Mouse (Mus musculus) T-cell, adult 2 months (primary cell): ENCODE results near the gene Awat2.
"Not testable (repeated sequence)": the region's sequence is repeated elsewhere in the genome, so short reads cannot be mapped to it uniquely, and the experiment has no call there.

Source experiments
- DNase-seq: peaks from one replicate; pipeline ENCODE4 v3.0.0; 2022; ENCODE audit warnings: low spot score

Gene Awat2

DNA sequence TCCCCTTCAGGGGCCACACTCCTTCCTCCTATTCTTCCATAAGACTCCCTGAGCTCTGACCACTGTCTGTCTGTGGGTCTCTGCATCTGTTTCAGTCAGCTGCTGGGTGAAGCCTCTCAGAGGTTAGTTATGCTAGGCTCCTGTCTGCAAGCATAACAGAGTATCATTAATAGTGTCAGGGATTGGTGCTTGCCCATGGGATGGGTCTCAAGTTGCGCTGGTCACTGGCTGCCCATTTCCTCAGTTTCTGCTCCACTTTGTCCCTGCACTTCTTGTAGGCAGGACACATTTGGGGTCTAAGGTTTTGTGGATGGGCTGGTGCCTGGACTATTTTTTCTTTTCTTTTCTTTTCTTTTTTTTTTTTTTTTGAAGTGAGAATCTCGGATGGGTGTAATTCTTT lies at the start of gene Awat2:
Gene Awat2, minus strand, starts transcription at position 101 of the 400 bp plus-strand sequence.
- DNase-seq: not testable (repeated sequence)

DNA sequence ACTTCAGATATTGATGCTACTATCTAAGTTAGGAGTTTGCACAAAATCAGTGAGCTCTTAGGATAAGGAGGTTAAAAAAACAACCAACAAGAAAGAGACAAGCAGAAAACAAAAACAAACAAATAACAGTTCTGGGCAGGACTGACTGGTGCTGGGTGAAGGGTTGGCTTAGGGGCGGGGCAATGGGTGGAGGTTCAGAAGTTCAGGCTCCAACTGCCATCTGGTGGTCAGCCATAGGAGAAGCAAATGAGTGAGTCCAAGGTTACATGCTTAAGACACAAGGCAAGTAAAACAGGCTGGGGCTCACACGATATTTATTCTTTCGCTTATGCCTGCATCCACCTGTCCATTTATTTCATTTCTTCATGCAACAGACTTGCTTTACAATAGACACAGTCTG lies 37.8 kb upstream of the Awat2 start:
- peak; percentile 61 for DNase-seq

DNA sequence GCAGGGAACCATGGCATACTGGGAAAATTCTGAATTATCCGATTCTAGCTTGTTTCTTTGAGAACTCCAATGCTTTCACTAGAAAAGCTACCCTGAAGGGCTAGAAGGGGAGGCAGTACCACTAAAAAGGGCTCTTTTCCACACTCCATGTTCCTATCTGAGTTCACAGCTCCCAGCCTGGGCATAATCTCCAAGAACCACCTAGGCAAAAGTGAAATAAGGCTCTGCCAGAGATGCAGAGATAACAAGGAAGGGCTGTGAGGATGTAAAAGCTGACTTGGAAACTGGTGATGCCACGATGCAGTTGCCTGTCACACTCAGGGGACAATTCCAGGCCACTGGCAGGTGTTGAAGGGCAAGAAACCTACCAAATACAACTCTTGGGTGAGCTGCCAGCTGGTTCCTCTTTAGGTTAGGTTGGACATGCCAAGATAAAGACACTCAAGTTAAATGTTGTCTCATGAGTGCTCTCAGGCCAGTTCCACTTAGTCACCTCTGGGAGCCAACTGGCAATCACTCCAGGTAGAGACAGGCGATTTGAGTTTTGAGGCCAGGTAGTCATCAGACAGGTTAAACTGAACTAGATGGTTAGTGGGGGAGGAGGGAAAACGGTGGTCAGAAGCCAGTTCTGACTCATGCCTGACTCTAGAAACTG lies 33.2 kb upstream of the Awat2 start:
- DNase-seq: no peak

DNA sequence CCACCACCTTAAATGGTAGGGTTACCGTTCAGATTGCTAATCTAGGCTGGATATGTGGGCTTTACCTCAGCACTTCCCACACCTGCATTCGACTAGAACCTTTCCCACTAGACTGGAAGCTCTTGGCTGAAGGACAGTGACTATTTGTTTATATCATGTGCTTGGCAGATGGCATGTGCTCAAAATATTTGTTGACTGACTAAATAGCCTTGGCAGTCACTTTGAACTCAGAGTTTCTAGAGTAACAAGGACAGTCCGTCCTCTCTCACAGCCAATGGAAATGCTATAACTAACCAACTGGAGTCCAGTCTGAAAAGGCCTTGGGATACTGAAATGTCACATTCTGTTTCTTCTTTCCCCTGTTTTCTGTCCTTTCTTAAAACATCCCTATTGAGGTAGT lies 29.0 kb upstream of the Awat2 start:
- no peak for DNase-seq

DNA sequence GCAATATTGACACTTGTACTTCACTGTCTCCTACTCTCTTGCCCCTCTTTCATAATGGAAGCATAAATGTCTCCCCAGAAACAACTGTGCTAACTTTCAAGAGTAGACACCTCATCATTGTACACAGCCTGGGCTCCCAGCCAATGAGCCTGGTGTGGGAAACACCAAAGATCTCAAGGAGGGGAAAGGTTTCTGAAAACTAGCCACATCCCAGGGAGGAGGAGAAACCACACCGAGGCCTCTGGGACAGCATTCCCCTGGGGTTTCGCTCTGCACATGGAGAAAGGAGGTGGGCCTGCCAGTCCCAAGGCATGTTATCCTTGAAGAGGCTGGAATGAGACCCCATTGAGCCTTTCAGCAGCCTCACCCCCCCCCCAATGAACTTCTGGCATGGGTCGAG lies 27.6 kb upstream of the Awat2 start:
- DNase-seq: no peak

DNA sequence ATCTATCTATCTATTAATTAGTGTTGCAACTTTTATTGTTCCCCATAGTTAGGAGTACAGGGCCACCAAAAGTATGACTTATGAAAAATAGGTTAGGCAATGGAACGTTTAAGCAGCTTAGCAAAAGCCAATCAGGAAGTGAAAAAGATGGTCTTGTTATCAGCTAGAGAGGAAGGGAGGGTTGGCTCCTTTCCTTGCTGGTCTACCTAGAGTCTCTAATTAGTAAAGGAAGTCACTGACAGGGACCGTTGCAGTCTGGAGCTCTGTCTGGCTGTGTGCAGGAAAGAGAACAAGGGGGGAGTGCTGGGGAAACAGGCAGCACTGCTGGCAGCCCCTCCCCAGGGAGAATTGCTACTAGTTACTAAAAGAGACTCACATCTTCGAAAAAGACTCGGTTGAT lies 25.5 kb upstream of the Awat2 start:
- no peak for DNase-seq

DNA sequence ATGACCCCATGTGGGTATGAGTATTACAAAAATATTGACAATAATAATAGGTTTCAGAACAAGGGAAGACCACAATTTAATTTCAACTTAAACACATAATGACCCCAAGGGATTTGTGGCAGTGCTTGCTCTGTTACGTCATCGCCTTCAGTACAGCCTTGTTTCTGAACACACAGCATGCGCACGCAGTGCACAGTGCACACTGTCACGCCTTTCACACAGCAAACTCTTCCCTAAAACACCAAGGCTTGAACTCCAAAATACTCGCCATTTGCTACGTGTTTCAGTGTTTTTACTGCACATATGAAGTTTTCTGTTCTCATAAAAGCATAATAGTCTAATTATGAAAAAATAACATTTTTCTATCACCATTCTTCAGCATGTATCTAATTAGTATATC lies 1.0 kb upstream of the Awat2 start:
- no peak for DNase-seq

DNA sequence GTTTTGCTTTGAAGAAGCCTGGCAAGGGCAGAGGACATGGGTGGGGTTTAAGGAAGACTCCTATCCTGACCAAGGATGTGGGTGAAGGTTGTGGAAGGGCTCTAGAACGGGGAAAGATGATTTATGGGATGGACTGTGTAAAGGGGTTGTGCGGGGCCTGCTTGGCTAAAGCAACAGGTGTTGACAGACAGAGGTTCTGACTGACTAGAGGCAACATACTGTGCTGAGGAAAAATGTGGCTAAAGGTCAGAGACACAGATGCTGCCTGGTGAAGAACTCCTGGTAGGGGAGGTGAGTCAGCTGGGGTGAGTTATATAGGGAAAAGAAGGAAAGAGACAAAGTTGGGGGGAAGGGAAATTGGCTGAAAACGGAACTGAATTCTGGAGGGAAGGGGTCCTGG lies 10.2 kb downstream of the Awat2 start:
- no peak for DNase-seq

DNA sequence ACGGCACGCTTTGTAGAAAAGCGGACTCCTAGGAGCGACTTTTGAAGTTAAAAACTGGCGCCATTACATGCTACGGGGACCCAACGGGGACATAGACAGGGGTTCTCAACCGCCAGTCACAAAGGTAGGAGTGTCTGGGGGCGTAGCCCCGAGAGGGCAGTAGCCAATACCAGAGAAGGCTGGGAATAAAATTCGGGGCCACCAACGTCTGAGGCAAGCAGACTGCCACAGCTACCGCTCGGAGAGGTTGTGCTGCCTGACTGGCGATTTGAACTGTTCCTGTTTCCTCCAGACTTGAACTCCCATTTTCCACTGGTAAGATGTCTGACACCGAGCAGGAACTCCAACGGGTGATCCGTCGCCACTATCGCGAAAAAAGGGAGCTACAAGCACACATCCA lies 13.8 kb downstream of the Awat2 start, which contains the start of gene Otud6a:
Gene Otud6a, plus strand, starts transcription at position 321 of the 400 bp plus-strand sequence.
- DNase-seq: no peak

DNA sequence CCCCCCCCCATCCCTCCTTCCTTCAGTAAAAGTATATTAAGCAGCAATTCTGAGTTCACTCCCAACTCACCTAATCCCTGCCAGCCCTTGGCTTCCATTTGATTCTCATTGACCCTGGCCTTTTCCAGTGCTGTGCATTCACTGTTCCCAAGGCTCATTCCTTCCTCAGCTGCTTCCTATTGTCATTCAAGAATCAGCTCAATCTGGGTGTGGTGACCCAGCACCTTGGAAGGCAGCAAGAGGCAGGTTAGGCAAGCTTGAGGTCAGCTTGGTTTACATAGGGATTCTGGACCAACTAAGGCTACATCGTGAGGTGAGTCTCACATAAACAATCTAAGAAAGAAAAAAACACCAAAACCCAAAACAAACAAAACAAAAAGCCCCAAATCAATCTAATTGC lies 33.3 kb downstream of the Awat2 start:
- no peak for DNase-seq

DNA sequence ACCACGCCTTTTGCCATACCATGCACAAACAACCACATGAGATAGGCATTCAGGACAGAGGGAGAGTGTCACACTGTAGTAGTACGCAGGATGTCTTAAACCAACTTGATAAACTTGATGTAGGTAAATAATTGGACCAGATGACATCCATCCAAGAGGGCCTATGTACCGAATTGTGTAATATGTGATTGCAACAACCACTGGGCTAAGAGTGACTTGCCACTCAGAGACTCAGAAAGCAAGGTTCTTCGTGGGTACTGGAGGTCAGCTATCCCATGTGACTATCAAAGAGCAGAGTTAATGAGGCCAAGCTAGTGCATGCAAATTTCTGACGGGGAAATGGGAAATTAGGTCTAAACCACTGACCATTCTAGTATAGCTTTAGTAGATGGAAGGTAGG lies 40.9 kb downstream of the Awat2 start:
- DNase-seq: no peak

DNA sequence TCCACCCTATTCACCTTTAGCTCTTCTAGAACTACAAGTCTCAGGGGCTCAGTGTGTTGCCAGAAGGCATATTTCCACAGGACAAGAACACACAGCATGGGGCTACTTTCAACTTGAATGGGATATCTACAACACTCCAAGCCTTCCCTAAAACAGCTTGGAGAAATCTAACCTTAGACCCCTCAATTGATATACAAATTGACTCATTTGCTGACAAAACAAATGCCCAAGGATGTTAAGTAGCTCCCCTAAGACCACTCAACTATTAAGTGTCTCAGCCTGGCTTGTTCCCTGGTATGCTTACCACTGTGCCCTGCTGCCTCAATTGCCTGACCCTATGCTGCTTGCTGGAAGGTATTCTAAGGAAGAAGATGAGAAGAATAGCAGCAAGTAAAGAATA lies 41.6 kb downstream of the Awat2 start:
- no peak for DNase-seq

DNA sequence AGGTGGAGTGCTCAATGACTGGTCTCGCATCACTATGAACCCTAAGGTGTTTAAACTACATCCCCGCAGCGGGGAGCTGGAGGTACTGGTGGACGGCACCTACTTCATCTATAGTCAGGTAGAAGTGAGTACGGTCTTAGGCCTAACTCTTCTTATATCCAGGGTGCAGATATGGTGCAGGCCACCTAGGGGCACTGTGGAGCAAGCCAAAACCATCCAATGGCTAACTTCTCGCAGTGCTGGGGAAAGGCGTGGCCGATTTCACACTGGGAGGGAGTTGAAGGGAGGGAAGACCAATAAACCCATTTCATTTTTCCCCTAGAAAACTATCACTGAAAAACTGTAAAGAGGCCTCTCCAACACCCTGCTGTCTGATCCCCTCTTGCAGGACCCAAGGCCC lies 47.5 kb downstream of the Awat2 start:
- DNase-seq: no peak

DNA sequence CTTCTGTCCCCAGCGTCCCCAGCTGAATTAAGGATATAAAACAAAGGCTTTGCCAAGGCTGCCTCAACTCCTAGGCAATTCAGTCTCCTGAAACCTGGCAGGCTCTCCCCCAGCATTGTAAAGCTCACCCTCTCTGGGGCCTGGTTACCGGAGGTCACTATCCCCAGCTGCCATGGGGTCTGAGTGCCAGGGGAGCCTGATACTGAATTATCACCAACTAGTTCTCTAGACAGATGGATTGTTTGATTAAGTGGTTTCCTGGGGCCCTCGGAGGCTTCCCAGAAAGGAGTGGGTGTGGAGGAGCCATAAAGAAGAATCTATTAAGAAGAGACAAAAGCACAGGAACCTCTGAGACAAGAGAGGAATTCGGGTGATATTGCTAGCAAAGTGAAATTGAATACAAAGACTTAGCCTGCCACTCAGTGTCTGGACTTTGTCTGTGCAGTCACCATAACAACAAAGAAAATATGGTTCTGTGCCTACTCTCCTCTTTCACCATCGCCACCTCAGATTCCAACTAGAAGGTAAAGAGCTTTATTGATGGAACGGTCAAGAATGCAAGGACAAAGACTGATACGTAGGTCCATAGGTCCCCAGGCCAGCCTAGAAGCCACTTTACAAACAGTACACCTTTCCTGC lies 48.2 kb downstream of the Awat2 start:
- DNase-seq: no peak

DNA sequence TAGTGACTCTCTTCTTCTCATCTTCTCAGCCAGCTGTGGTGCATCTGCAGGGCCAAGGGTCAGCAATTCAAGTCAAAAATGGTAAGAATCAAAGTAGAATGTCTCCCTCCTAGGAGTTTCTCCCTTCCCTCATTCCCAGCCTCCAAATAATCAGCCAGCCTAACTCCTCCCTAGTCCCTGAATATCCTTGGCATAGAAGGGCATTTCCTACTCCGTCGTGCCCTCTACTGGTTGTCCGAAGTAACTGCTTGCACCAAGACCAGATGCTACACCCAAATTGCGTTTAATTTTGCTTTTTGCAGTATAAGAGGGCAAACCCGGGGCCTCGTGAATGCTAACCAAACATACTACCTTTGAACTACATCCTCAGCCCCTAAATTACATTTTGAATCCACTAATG lies 50.2 kb downstream of the Awat2 start:
- DNase-seq: no peak

DNA sequence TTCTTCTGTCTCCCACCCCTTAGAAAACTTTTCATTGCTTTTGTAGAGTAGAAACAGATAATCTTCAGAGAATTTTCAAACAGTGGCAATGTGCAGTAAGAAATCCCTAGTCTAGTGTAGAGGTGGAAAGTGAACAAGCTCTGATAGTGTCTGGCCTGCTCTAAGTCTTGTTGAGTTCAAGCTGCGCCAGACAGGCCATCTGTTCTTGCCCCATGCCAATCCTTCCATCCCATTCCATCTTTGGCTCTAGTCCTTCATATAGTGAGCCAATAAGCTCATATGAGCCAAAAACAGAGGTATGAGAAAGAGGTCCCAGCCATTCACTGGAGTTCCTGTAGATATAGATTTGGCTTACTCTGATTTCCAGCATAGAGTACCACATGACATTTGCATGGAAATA lies 52.6 kb downstream of the Awat2 start:
- no peak for DNase-seq

DNA sequence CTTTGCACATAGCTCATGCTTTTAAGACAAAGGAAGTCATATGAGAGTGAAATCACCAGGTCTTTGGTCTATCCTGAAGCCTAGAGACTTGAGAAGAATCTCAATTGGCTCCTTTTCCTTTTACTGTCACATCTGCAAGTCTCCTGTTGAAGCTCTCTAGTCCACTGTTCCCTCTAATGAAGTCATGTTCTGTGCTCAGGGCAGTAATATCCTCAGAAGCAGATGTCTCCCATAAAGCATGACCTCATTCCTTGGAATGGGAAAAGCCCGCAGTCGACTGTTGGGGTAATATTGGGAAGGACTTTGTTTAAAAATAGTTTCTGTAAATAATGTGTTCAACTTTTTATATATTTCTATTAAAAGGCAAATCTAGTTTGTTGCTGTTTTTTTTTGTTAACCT lies 85.5 kb downstream of the Awat2 start:
- no peak for DNase-seq
